Mouse (Mus musculus): ENCODE data around the gene Tmem18. TPM values are rescaled to one million over a fixed set of nuclear protein-coding genes. Genes with fewer than 3 reads are reported as not detected.

The Tmem18 gene
- 1.6 TPM in 1 of 2 replicates, not detected in the other for polyA plus RNA-seq (2012; ENCODE audit: insufficient read depth, low replicate concordance)

- H3K36me3 ChIP-seq (replicated peaks; ENCODE audit: low read length): peaks cover 29% of the 10 kb centered on the region
- H3K4me3 ChIP-seq (replicated peaks): peak within 1 kb of the TSS; percentile 97
- TF ChIP-seq GATA1 (IDR thresholded peaks at IDR 0.05; ENCODE audit: borderline replicate concordance, low read length) (no peak), FLI1 (IDR thresholded peaks at IDR 0.05; ENCODE audit: low read length) (no peak)
- H3K9me3 ChIP-seq: no peaks in the 10 kb centered on the region
- peaks cover 21% of the 10 kb centered on the region for H3K4me1 ChIP-seq
- H3K27me3 ChIP-seq (replicated peaks): peaks cover 3% of the 10 kb centered on the region
Measured at GRCm38 (mm10) chr12:30584356-30584740, at the start of gene Tmem18. TSS of gene Tmem18 (plus strand) at chr12:30584426.

GRCm38 (mm10) chr12:30557349-30557748, 26.9 kb upstream of the Tmem18 start:
- Histone ChIP-seq H3K36me3 (replicated peaks; ENCODE audit: low read length) (no peaks in the 10 kb centered on the region), H3K4me3 (replicated peaks) (no peak overlapping the region), H3K27me3 (replicated peaks) (no peaks in the 10 kb centered on the region), H3K4me1 (no peaks in the 10 kb centered on the region), H3K9me3 (0 out of 2 replicates have a peak, but pooled peaks cover 3% of the 10 kb centered on the region)
- TF ChIP-seq FLI1 (IDR thresholded peaks at IDR 0.05; ENCODE audit: low read length): no peak
- TF ChIP-seq GATA1 (IDR thresholded peaks at IDR 0.05; ENCODE audit: borderline replicate concordance, low read length): no peak

GRCm38 (mm10) chr12:30561411-30561810, 22.8 kb upstream of the Tmem18 start:
- Histone ChIP-seq H3K27me3 (replicated peaks) (no peaks in the 10 kb centered on the region), H3K36me3 (replicated peaks; ENCODE audit: low read length) (no peaks in the 10 kb centered on the region), H3K9me3 (no peaks in the 10 kb centered on the region), H3K4me3 (replicated peaks) (no peak overlapping the region), H3K4me1 (no peaks in the 10 kb centered on the region)
- no peak for TF ChIP-seq FLI1 (IDR thresholded peaks at IDR 0.05; ENCODE audit: low read length)
- TF ChIP-seq GATA1 (IDR thresholded peaks at IDR 0.05; ENCODE audit: borderline replicate concordance, low read length): no peak

- Histone ChIP-seq H3K4me3 (replicated peaks) (no peak overlapping the region), H3K27me3 (replicated peaks) (no peaks in the 10 kb centered on the region), H3K36me3 (replicated peaks; ENCODE audit: low read length) (no peaks in the 10 kb centered on the region), H3K4me1 (no peaks in the 10 kb centered on the region), H3K9me3 (no peaks in the 10 kb centered on the region)
- TF ChIP-seq GATA1 (IDR thresholded peaks at IDR 0.05; ENCODE audit: borderline replicate concordance, low read length): no peak
- no peak for TF ChIP-seq FLI1 (IDR thresholded peaks at IDR 0.05; ENCODE audit: low read length)
Measured at GRCm38 (mm10) chr12:30572075-30572474, 12.2 kb upstream of the Tmem18 start.

GRCm38 (mm10) chr12:30575952-30576351, 8.3 kb upstream of the Tmem18 start:
- no peak overlapping the region for H3K4me3 ChIP-seq (replicated peaks)
- H3K4me1 ChIP-seq: no peaks in the 10 kb centered on the region
- no peaks in the 10 kb centered on the region for H3K36me3 ChIP-seq (replicated peaks; ENCODE audit: low read length)
- no peaks in the 10 kb centered on the region for H3K27me3 ChIP-seq (replicated peaks)
- TF ChIP-seq FLI1 (IDR thresholded peaks at IDR 0.05; ENCODE audit: low read length): no peak
- TF ChIP-seq GATA1 (IDR thresholded peaks at IDR 0.05; ENCODE audit: borderline replicate concordance, low read length): no peak
- no peaks in the 10 kb centered on the region for H3K9me3 ChIP-seq

GRCm38 (mm10) chr12:30578019-30578418, 6.2 kb upstream of the Tmem18 start:
- no peaks in the 10 kb centered on the region for H3K36me3 ChIP-seq (replicated peaks; ENCODE audit: low read length)
- TF ChIP-seq GATA1 (IDR thresholded peaks at IDR 0.05; ENCODE audit: borderline replicate concordance, low read length) (no peak), FLI1 (IDR thresholded peaks at IDR 0.05; ENCODE audit: low read length) (no peak)
- H3K4me3 ChIP-seq (replicated peaks): no peak overlapping the region
- no peaks in the 10 kb centered on the region for H3K9me3 ChIP-seq
- H3K27me3 ChIP-seq (replicated peaks): peaks cover 3% of the 10 kb centered on the region
- H3K4me1 ChIP-seq: no peaks in the 10 kb centered on the region

GRCm38 (mm10) chr12:30581277-30581676, 2.9 kb upstream of the Tmem18 start:
- Histone ChIP-seq H3K9me3 (no peaks in the 10 kb centered on the region), H3K4me1 (peaks cover 21% of the 10 kb centered on the region), H3K36me3 (replicated peaks; ENCODE audit: low read length) (no peaks in the 10 kb centered on the region), H3K27me3 (replicated peaks) (peaks cover 3% of the 10 kb centered on the region), H3K4me3 (replicated peaks) (no peak overlapping the region)
- TF ChIP-seq FLI1 (IDR thresholded peaks at IDR 0.05; ENCODE audit: low read length): no peak
- TF ChIP-seq GATA1 (IDR thresholded peaks at IDR 0.05; ENCODE audit: borderline replicate concordance, low read length): no peak

GRCm38 (mm10) chr12:30583586-30584355, 455 bp upstream of the Tmem18 start:
- no peaks in the 10 kb centered on the region for H3K9me3 ChIP-seq
- peaks cover 24% of the 10 kb centered on the region for H3K36me3 ChIP-seq (replicated peaks; ENCODE audit: low read length)
- peak overlapping the region; percentile 97 for H3K4me3 ChIP-seq (replicated peaks)
- peaks cover 21% of the 10 kb centered on the region for H3K4me1 ChIP-seq
- H3K27me3 ChIP-seq (replicated peaks): peaks cover 3% of the 10 kb centered on the region
- no peak for TF ChIP-seq GATA1 (IDR thresholded peaks at IDR 0.05; ENCODE audit: borderline replicate concordance, low read length)
- TF ChIP-seq FLI1 (IDR thresholded peaks at IDR 0.05; ENCODE audit: low read length): no peak

- Histone ChIP-seq H3K4me3 (replicated peaks) (peak overlapping the region; percentile 97), H3K9me3 (no peaks in the 10 kb centered on the region)
- no peak for TF ChIP-seq FLI1 (IDR thresholded peaks at IDR 0.05; ENCODE audit: low read length)
- TF ChIP-seq GATA1 (IDR thresholded peaks at IDR 0.05; ENCODE audit: borderline replicate concordance, low read length): no peak
Measured at GRCm38 (mm10) chr12:30584863-30585262, 637 bp downstream of the Tmem18 start.

GRCm38 (mm10) chr12:30591832-30592231, 7.6 kb downstream of the Tmem18 start:
- Histone ChIP-seq H3K36me3 (replicated peaks; ENCODE audit: low read length) (peaks cover 53% of the 10 kb centered on the region), H3K4me1 (no peaks in the 10 kb centered on the region), H3K9me3 (no peaks in the 10 kb centered on the region), H3K4me3 (replicated peaks) (no peak overlapping the region), H3K27me3 (replicated peaks) (no peaks in the 10 kb centered on the region)
- TF ChIP-seq FLI1 (IDR thresholded peaks at IDR 0.05; ENCODE audit: low read length): no peak
- TF ChIP-seq GATA1 (IDR thresholded peaks at IDR 0.05; ENCODE audit: borderline replicate concordance, low read length): no peak

More at GRCm38 (mm10) chr12:30584863-30585262, 637 bp downstream of the Tmem18 start:
- H3K36me3 ChIP-seq (replicated peaks; ENCODE audit: low read length): peaks cover 33% of the 10 kb centered on the region
- H3K27me3 ChIP-seq (replicated peaks): peaks cover 3% of the 10 kb centered on the region
- H3K4me1 ChIP-seq: peaks cover 21% of the 10 kb centered on the region
